Mouse (Mus musculus): Measurements from ENCODE around the gene Gm9376.

Gm9376 gene

GRCm38 (mm10) chr14:118282272-118282671, 15.5 kb downstream of the Gm9376 start:
- DNase-seq (ENCODE audit: low spot score in 2 of 2), result no peak

- no peak for DNase-seq (ENCODE audit: low spot score in 2 of 2)
Measured at GRCm38 (mm10) chr14:118282917-118283316, 16.2 kb downstream of the Gm9376 start.

GRCm38 (mm10) chr14:118286096-118286495, 19.3 kb downstream of the Gm9376 start:
- DNase-seq (ENCODE audit: low spot score in 2 of 2), result no peak

GRCm38 (mm10) chr14:118289133-118289532, 22.4 kb downstream of the Gm9376 start:
- DNase-seq (ENCODE audit: low spot score in 2 of 2), result no peak

GRCm38 (mm10) chr14:118290009-118290408, 23.2 kb downstream of the Gm9376 start:
- DNase-seq (ENCODE audit: low spot score in 2 of 2), result no peak

- DNase-seq (ENCODE audit: low spot score in 2 of 2), result no peak
Measured at GRCm38 (mm10) chr14:118302606-118303005, 35.8 kb downstream of the Gm9376 start.

GRCm38 (mm10) chr14:118304560-118304959, 37.8 kb downstream of the Gm9376 start:
- no peak for DNase-seq (ENCODE audit: low spot score in 2 of 2)

- no peak for DNase-seq (ENCODE audit: low spot score in 2 of 2)
Measured at GRCm38 (mm10) chr14:118305951-118306350, 39.2 kb downstream of the Gm9376 start.

GRCm38 (mm10) chr14:118307060-118307459, 40.3 kb downstream of the Gm9376 start:
- no peak for DNase-seq (ENCODE audit: low spot score in 2 of 2)

GRCm38 (mm10) chr14:118311703-118312102, 44.9 kb downstream of the Gm9376 start:
- DNase-seq (ENCODE audit: low spot score in 2 of 2), result no peak

GRCm38 (mm10) chr14:118312664-118313063, 45.9 kb downstream of the Gm9376 start:
- no peak for DNase-seq (ENCODE audit: low spot score in 2 of 2)

GRCm38 (mm10) chr14:118313931-118314330, 47.2 kb downstream of the Gm9376 start:
- DNase-seq (ENCODE audit: low spot score in 2 of 2), result no peak

- peak in 1 of 2 experiments; percentile 2 for DNase-seq (ENCODE audit: low spot score in 2 of 2)
Measured at GRCm38 (mm10) chr14:118317260-118317659, 50.5 kb downstream of the Gm9376 start.

Measured in right cerebral cortex, postnatal 36 days (tissue).